Mouse (Mus musculus) monocyte, adult 5-6 weeks (primary cell): ENCODE results near the gene Nudt16l1. TPM values are rescaled to one million over a fixed set of nuclear protein-coding genes. Genes with fewer than 3 reads are reported as not detected.

ENCODE experiments used
- ATAC-seq: fragments of 153-309, 156-312 bp; replicated peaks from 2 replicates; pipeline ENCODE4 v1.8.0; 2017; ENCODE audit warnings: mild to moderate bottlenecking; ENCODE audit not compliant: low TSS enrichment, insufficient number of reproducible peaks, severe bottlenecking, poor library complexity, low FRiP score
- total RNA-seq: library from RNA; stranded (forward); fragments of 200-1000, 200-491, 200-594 nt; gene quantifications from 3 replicates; pipeline ENCODE4 v1.2.3, GENCODE M21; 2017

Gene Nudt16l1
- 12.0 to 18.7 TPM (median 17.1 TPM) in 3 replicates for total RNA-seq

DNA sequence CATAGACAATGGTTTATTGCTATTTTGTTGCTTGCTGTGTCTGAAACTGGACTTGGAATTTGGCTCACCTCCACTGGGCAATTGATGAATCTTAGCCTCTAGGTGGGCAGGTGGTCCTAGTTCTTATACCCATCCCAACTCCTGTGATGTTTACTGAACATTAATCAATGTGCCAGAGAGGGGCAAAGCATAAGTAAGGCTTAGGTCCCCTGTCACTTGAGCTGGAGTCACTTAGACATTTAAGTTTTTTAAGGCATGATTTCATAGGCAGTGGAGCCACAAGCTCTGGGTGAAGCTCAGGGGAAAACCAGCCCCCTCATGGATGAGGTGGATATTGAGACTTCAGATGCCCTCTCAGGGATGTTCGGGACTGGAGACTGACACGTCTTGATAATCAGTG lies at the start of gene Nudt16l1:
Gene Nudt16l1 (plus strand): TSS at position 301 of the 400 bp plus-strand sequence.
- ATAC-seq: no peak

DNA sequence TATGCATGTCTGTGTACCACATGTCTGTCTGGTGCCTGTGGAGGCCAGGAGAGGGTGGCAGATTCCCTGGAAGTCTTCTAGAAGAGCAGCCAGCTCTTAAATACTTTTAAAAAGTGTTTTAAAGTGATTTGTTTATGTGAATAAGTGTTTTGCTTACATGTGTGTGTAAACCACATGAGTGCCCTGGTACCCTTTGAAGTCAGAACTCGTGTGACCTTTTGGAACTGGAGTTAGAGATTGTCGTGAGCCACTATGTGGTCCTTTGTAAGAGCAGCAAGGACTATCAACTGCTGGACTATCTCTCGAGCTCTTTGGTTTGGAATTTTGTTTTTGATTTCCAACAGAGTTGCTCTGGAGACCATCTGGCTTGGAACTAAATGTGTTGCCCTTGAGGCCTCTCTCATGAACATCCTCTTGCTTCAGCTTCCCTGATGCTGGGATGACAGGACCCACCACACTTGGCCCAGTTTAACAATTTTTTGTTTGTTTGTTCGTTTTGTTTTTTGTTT lies 48.3 kb upstream of the Nudt16l1 start:
- no peak for ATAC-seq

DNA sequence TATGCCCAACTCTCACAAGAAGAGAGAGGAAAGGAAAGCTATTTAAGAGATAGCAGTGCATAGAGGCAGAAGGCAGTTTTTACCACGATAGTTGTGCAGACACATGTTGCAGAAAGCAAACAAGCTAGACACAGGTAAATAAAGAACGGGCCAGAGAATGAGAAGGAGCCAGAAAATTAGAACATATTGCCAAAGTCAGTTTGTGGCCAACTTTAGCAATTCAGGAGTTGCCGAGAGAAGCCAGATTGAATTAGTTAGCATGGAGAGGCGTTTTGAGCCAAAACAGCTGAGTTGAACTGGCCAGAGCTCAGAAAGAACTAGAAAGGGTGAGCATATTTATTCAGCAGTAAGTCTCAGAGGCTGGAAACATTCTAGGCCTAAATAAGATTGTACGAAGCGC lies 46.4 kb upstream of the Nudt16l1 start:
- ATAC-seq: no peak

DNA sequence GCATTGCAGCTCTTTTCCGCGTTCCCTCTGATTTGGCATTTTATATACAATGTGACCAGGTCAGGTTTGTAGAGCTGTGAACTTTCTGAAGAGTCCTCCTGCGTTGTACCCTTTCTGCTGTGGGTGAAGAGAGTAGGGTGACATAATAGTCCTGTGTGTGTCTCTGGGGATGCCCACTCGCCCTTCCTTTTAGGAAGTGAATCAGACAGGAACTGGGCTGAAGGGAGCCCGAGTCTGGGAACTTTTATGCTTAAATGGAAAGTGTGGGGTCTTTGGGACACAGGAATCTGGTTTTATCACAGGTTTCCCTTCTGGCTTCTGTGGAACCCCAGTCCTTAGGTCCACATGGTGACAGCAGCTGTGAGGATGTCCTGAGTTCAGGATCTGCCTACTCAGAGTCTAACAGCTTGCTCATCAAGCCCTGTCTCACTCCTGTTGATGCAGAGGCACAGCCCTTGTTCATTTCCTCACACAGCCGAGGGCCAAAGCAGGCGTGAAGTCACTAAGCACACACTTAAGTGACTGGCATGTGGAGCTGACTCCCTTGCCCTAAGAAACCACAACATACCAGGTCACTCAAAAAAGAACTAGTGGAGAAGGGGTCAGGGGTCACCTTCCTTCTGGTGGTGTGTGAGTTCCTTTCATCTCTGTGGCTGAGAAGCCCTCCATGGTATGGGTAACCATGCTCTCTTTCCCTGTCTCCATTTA lies 44.2 kb upstream of the Nudt16l1 start:
- ATAC-seq: no peak; the same call in 1 of the 2 replicates

DNA sequence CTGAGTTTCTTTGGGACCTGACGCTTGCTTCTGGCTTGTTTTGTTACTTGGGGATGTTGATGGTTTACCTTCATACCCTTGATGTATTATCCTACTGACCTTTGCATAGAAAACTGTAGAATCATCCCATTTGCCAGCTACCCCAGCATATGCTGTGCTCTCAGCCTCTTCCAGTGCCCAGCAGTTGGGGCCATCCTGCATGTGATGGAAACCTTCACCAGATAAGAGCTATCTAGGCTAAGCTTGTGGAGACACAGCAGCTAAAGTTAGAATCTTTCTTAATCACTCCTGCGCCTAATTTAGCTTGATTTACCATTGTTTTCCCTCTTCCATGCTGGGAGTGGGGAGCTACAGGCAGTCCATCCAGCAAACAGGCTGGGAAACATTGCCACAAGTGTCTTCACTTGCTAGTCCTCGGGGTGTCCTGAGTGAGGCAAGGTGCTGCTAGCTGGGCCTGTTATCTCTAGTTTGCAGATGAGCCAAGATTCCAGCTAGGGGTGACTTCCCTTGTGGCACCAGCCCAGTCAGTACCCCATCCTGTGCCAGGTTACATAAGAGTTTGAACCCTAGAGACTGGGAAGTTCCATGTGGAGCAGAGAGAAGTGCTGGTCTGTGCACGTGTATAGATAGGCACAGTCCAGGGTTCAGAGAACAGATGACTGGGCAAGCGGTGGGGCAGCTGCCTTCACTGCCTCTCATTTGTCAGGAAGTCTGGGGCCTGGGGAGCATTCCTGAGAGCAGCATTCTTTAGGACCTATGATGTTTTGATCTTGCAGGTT lies 42.1 kb upstream of the Nudt16l1 start:
- no peak for ATAC-seq

DNA sequence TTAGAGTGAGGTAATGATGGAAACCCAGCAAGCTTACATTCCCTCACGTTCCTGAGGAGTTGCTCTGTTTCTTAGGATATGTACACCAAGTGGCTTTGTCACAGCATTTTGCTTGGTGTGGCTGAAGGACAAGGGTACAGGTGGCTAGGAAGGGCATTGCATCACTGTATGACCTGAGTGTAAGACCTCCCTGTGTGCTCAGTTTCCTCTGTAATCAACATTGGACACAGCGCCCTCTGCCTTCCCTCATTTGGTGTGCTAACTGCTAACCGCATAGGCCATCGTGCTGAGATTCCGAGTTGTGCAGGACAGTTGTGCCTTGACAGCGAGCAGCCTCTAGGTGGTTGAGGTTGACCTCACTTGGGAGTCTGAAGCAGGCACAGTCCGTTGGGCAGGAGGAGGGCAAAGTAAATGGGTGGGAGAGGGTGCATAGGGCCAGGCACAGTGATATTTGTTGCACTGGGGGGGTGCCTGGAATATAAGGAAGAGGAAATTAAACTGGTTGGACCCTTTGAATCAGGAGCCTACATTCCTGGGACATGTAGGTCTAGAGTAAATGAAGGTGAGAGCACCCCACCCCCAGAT lies 41.3 kb upstream of the Nudt16l1 start:
- ATAC-seq: 0 out of 2 replicates have a peak, but pooled peaks have one; percentile 24

DNA sequence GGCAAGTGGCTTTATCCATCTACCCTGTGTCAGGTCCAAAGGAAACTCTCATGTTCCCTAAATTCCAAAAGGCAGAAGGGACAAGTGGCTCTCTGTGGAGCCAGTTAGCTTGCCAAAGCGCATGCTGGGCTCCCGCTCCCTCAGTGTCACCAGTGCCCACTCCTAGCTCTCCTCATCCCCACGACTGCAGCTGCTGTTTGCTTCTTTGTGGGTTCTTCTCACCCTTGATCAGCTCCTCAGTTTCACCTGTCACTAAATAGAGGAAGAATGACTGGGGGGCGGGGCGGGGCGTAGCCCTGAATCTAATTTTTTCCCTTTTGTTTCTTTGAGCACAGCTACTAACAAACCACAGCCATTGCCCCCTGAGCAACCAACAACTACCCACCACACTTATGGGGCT lies 39.7 kb upstream of the Nudt16l1 start:
- no peak for ATAC-seq

DNA sequence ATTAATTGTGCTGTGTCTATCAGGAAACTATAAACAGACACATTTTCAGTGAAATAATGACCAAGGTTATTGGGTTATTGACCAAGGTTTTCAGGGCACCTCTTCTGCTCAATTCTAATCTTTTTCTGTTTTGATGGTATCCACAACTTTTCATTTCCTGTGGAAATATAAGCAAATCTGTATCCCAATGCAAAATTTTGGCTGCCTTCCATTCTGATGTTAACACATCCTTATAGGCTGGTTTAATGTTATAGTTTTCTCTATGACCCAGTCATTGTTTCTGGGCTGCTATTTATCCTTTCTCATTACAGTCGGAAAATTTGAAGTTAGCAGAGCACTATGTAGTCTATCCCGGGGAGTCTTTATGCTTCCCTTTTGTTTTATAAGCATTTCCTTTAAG lies 38.9 kb upstream of the Nudt16l1 start:
- no peak for ATAC-seq

DNA sequence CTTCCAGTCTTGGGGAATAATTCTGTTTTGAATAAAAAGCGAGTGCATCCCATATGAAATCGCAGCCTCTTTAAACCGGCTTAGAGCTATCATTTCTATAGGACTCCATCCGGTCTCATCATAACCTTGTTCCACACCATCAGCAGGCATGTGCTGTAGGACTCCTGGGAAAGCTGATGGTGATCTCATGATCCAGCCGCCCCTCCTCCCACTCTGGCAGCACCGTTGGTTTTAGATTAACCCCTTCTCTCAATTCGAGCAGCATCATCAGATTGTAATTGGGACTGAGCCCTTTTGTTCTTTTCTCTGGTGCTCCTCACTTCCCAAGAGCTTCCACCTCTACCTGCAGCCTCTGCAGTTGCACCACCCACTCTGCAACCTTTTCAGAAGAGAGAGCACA lies 37.4 kb upstream of the Nudt16l1 start:
- no peak for ATAC-seq

DNA sequence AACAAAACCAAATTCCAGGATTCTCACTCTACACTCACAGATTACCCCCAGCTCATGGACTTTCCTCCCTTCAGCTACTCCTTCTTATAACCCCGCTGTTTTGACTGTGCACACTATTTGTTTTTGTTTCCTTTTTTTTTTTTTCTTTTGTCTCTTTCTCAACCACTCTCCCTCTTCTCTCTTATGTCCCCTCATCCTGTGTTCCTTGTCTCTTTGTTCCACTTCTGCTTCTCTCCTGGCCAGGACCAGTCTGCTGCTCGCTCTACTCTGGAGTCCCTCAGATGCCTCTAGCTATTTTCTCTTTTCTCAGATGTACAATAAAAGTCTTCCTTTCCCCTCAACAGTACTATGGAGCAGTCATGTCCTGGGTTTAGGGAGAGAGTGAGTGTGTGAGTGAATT lies 36.2 kb upstream of the Nudt16l1 start:
- ATAC-seq: no peak

DNA sequence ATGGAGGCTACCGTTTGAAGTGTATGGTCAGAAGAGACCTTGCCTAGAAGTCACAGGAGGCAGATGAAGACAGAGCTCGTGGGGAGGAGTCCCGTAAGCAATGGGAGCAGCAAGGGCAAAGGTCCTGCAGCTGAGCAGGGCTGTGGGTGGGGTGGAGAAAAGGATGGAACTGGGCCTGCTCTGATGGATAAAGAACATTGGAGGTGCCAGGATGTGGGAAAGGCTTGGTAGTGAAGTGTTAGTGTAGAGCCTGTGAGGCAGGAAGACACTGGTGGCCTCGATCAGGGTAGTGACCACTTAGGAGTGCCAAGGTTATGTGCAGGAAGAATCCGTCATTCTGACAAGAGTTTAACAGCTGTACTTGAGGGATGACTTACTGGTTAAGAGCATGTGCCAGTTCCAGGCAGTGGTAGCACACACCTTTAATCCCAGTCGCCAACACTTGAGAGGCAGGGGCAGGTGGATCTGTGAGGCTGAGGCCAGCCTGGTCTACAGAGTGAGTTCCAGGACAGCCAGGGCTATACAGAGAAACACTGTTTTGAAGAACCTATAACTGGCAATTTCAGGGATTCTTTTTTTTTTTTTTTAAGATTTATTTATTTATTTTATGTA lies 35.0 kb upstream of the Nudt16l1 start:
- no peak for ATAC-seq

DNA sequence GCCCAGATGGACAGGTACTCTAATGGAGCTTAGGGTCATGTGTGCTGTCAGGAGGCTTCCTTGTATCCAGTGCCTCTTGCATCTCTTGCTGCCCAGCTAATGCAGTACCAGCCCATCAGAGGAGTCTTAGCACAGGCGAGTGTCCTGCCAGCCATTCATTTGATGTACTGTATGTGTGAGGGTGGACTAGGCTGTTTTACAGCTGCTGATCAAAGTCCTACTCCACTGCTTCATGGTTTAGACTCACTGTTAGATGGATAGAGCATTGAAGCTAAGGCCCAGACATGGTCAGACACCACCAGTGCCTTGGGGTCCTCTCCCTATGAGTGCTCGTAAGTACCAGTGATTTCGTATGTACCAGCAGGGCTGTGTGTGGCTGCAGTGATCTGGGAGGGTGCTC lies 33.7 kb upstream of the Nudt16l1 start:
- ATAC-seq: no peak

DNA sequence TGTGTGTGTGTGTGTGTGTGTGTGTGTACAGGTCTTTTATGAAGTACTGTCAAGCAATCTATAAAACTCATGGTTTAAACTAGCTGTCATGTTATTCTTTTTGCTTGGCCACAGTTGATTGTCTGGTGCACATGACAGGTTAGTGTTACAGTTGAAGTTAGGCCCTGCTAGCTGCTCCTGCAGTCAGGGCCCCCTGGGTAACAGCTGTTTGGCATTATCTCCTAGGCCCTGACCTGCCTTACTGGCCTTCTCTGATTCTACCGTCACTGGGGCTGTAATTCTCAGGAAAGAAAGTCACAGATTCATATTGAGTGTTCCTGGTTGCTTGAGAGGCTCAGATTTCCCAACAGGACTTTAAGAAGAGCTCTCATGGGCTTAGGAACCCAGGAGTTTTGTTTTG lies 33.0 kb upstream of the Nudt16l1 start:
- ATAC-seq: no peak

DNA sequence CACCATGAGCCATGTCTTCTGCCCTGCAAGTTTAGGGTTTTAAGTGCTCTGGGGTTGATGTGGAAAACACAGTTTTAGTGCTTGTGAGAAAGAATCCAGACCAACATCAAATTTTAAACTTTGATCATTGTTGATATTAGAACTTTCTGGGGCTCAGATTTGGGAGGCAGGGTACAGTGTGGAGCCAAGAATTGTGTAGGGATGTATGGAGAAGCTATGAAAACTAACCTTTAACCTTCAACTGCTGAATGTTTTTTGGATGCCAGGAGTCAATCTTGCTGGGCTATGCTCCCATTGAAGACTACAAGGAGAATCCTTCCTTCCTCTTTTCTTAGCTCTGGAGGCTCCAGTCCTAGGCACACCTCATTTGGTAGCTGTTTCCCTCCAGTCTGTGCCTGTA lies 32.0 kb upstream of the Nudt16l1 start:
- no peak for ATAC-seq

DNA sequence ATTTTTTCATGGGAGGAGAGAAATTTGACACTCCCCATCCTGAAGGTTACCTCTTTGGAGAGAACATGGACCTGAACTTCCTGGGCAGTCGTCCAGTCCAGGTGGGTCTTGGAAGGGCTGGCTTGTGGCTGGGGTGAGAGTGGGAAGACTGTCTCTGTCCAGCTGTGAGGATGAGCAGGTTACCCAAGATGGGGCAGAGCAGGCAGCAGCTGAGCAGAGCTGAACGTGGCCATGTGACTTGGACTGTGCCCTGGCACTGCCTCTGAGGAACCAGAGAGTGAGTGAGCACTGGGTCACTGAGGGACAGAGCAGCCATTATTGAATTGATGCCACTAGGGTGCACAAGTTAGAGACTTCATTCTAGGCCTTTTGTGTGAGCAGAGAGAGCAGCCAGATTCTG lies 31.2 kb upstream of the Nudt16l1 start:
- ATAC-seq: no peak

DNA sequence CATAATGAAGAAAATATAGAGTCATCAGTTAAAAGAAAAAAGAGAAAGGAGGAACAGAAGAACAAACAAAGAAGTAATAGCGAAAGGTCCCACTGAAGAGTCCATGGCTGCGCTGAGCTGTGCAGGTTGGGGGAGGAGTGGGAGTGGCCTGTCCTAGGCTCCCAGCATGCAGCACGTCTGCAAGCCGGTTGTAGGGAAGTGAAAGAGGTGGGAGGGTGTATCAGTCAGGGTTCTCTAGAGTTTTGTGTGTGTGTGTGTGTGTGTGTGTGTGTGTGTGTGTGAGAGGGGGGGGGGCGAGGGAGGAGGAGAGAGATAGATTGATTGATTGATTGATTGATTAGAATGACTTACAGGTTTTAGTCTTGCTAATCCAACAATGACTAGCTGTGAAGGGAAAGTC lies 30.6 kb upstream of the Nudt16l1 start:
- ATAC-seq: peak; percentile 85

DNA sequence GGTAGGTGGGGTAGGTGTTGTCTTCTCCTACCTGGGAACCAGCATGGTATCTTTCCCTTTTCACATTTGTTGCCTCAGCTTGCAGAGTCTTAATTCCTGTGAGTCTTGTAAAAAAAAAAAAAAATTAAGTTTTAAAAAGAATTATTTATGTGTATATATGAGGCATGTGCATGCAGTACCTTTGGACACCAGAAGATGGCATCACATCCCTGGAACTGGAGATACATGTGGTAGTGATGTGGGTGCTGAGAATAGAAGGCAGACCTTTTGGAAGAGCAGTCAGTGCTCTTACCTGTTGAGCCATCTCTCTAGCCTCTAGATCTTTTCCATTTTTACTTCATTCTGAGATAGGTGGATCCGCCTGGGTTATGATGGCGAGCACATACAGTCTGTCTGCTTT lies 28.8 kb upstream of the Nudt16l1 start:
- ATAC-seq: no peak

DNA sequence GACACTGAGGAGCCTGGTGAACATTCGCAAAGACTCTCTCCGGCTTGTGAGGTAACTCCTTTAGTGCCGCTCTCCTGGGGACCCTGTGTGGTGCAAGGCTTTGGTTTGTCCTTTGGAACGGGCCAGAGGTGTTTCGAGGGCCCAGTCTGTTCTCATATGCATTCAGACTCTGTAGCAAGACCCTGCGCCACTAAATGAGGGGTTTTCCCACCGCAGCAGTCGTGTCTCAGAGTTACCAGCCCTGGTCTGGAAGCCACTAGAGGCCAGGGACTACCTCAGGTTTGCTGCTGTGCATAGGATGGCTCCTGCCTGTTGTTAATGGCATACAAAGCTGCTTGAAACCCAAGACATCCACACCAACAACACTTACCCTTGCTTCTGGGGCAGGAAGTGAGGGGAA lies 27.8 kb upstream of the Nudt16l1 start:
- no peak for ATAC-seq

DNA sequence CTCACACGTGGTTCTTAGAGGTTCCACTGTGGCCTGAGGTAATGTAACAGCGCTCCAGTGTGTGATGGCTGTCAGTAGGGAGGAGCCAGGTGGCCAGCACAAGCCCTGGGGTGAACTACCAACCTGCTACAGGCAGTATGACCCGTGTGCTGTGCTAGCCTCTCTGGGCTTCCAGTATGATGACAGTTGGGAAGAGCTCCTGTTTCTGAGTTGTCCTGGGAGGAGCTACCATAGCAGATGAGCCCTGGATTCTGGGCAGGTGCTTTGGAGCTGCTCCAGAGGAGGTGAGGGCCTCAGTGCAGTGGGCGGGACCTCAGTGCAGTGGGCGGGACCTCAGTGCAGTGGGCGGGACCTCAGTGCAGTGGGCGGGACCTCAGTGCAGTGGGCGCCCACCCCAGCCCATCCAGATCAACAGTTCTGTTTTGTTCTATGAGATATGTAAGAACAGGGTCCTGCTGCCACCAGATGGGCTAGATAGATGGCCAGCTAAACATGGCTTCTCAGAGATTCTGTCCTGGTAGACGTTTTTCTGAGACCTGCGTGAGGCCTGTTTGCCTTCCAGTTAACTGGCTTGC lies 26.4 kb upstream of the Nudt16l1 start:
- no peak for ATAC-seq
